Mouse (Mus musculus) liver, embryonic 15.5 days (tissue): Measurements from ENCODE around the gene Dnmt3a. TPM values are rescaled to one million over a fixed set of nuclear protein-coding genes. Genes with fewer than 3 reads are reported as not detected.

Experiments
- ATAC-seq: fragments of 200-750 bp; cut with Nextera tagmentation; 2 replicates; pipeline ENCODE4 v1.8.0; 2017; ENCODE audit warnings: moderate number of reproducible peaks, mild to moderate bottlenecking, moderate library complexity; ENCODE audit not compliant: insufficient read depth
- H3K27ac ChIP-seq: fragments of 300-500 bp; sonication (generic); replicated peaks from 2 replicates; pipeline ENCODE4 v1.5.1; 2015; ENCODE audit warnings: mild to moderate bottlenecking, inconsistent platforms
- H3K27me3 ChIP-seq: fragments of 300-500 bp; sonication (generic); 2 replicates; pipeline ENCODE4 v1.6.1; 2015; ENCODE audit warnings: mild to moderate bottlenecking, inconsistent platforms
- H3K36me3 ChIP-seq: fragments of 300-500 bp; sonication (generic); replicated peaks from 2 replicates; pipeline ENCODE4 v1.6.1; 2015; ENCODE audit warnings: moderate library complexity, mild to moderate bottlenecking, inconsistent platforms
- H3K4me1 ChIP-seq: fragments of 300-500 bp; sonication (generic); replicated peaks from 2 replicates; pipeline ENCODE4 v1.6.1; 2015; ENCODE audit warnings: inconsistent platforms
- H3K4me2 ChIP-seq: fragments of 300-500 bp; sonication (generic); 2 replicates; pipeline ENCODE4 v1.6.1; 2015; ENCODE audit warnings: moderate library complexity, mild to moderate bottlenecking, inconsistent platforms
- H3K4me3 ChIP-seq: fragments of 300-500 bp; sonication (generic); replicated peaks from 2 replicates; pipeline ENCODE4 v1.5.1; 2015; ENCODE audit warnings: mild to moderate bottlenecking, inconsistent platforms
- H3K9ac ChIP-seq: fragments of 300-500 bp; sonication (generic); 2 replicates; pipeline ENCODE4 v1.6.1; 2015; ENCODE audit warnings: moderate library complexity, mild to moderate bottlenecking, inconsistent platforms
- H3K9me3 ChIP-seq: fragments of 300-500 bp; sonication (generic); replicated peaks from 2 replicates; pipeline ENCODE4 v1.6.1; 2016; ENCODE audit warnings: inconsistent platforms
- WGBS: fragments of 180-500 bp; shearing (Covaris S2); methylation state at CpG from one replicate; pipeline ENCODE4 v1.1.7; 2015; ENCODE audit warnings: mixed read lengths; ENCODE audit not compliant: insufficient replicate concordance; 5-methylcytosine and 5-hydroxymethylcytosine counted together
- polyA plus RNA-seq: library from polyadenylated mRNA; unstranded; fragments of >200 nt; fragmentation: Nextera tagmentation; extraction: Ambion mirVana; gene quantifications from 2 replicates; pipeline ENCODE4 v1.2.1, GENCODE M21; 2015

The Dnmt3a gene
- polyA plus RNA-seq = 21.8 TPM in 2 replicates

DNA sequence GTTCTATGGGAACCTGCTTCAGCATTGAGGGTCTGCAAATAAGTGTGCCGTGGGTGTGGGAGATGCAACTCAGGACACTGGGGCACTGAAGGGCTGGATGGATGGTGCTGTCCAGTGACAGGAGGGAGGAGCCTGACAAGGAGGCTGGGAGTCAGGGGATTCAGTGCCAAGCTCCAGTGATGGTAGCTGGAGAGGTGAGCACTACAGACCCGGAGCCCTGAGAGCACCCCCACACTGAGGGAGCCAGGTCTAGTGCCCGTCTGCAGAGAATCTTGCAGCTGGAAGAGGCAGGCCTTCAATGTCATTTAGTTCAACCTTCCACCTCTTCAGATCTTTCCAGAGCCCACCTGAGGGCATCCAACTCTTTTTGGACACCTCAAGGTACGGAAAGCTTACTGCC, at the start of gene Dnmt3a:
Dnmt3a (plus strand) TSS at position 156 of the 400 bp plus-strand sequence.
- no peak for ATAC-seq
- peak within 1 kb of the TSS; percentile 67 for H3K4me3 ChIP-seq
- H3K27ac ChIP-seq = peak within 1 kb of the TSS; percentile 62
- peaks cover 91% of the 10 kb centered on the region for H3K27me3 ChIP-seq
- H3K4me1 ChIP-seq = peaks cover 31% of the 10 kb centered on the region
- peak within 1 kb of the TSS; percentile 74 for H3K4me2 ChIP-seq
- H3K36me3 ChIP-seq = no peaks in the 10 kb centered on the region
- 19% methylated on average over 4 of the region's 4 CpGs for WGBS
- H3K9ac ChIP-seq = peak within 1 kb of the TSS; percentile 54
- no peaks in the 10 kb centered on the region for H3K9me3 ChIP-seq

DNA sequence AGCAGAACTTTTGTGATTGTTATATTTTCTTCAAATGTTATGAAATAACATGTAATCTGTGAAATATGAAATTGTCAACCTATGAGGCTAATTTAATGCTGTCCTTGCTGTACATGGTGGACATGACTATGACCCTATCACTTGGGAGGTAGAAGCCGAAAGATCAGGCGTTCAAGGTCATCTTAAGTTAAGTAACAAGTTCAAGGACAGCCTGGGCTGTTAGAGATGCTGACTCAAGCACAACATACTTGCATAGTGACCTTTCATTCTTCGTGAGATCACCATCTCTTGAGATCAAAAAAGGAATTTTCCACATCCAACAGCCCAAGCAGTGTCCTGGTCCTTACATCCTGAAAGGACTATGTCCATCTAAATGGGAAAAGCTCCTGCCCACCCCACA, 49.6 kb upstream of the Dnmt3a start:
- H3K4me1 ChIP-seq = peaks cover 4% of the 10 kb centered on the region; the same call in 1 of the 2 replicates
- H3K9ac ChIP-seq = no peak overlapping the region
- WGBS = 80% methylated on average over 3 of the region's 3 CpGs
- H3K4me3 ChIP-seq = no peak overlapping the region
- ATAC-seq = no peak
- no peak overlapping the region for H3K4me2 ChIP-seq
- no peaks in the 10 kb centered on the region; the same call in 1 of the 2 replicates for H3K36me3 ChIP-seq
- H3K9me3 ChIP-seq = no peaks in the 10 kb centered on the region
- no peaks in the 10 kb centered on the region for H3K27me3 ChIP-seq
- no peak overlapping the region for H3K27ac ChIP-seq

- WGBS = 61% methylated on average over 3 of the region's 3 CpGs
- no peak overlapping the region for H3K9ac ChIP-seq
- H3K36me3 ChIP-seq = no peaks in the 10 kb centered on the region; the same call in 1 of the 2 replicates
- H3K27ac ChIP-seq = no peak overlapping the region
- H3K4me3 ChIP-seq = no peak overlapping the region
- H3K4me1 ChIP-seq = peaks cover 4% of the 10 kb centered on the region; the same call in 1 of the 2 replicates
- no peak overlapping the region for H3K4me2 ChIP-seq
- ATAC-seq = no peak
- no peaks in the 10 kb centered on the region for H3K27me3 ChIP-seq
- no peaks in the 10 kb centered on the region for H3K9me3 ChIP-seq
Observed at GRCm38 (mm10) chr12:3758127-3758526, 47.7 kb upstream of the Dnmt3a start.

DNA sequence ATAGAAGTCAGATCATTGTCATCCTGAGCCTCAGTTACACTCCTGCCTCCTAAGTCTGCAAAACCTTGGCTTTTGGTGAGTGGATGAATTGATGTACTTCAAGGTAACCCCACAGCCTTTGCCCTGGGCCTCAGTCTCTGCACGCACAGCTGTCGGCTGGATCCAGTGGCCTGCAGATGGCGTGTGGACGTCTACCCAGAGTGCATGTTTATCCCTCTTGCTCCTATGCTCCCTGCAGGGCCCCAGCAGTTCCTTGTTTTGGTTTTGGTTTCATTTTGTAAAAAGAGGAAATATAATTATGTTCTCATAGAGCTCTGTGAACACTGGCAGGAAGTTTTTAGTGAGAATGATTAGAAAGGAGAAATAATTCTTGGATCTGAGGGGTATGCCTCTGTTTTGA, 46.4 kb upstream of the Dnmt3a start:
- H3K36me3 ChIP-seq = no peaks in the 10 kb centered on the region; the same call in 1 of the 2 replicates
- peaks cover 4% of the 10 kb centered on the region; the same call in 1 of the 2 replicates for H3K4me1 ChIP-seq
- peak; percentile 52; the same call in 1 of the 2 replicates for ATAC-seq
- no peaks in the 10 kb centered on the region for H3K9me3 ChIP-seq
- no peak overlapping the region for H3K27ac ChIP-seq
- H3K9ac ChIP-seq = no peak overlapping the region
- no peak overlapping the region for H3K4me2 ChIP-seq
- no peak overlapping the region for H3K4me3 ChIP-seq
- 7% methylated on average over 4 of the region's 4 CpGs for WGBS
- H3K27me3 ChIP-seq = no peaks in the 10 kb centered on the region

- Histone ChIP-seq H3K36me3 (no peaks in the 10 kb centered on the region; the same call in 1 of the 2 replicates), H3K27me3 (no peaks in the 10 kb centered on the region), H3K27ac (no peak overlapping the region), H3K9ac (no peak overlapping the region), H3K9me3 (no peaks in the 10 kb centered on the region), H3K4me3 (no peak overlapping the region), H3K4me2 (no peak overlapping the region), H3K4me1 (peaks cover 4% of the 10 kb centered on the region; the same call in 1 of the 2 replicates)
- ATAC-seq = no peak
- 74% methylated on average over 4 of the region's 4 CpGs for WGBS
Observed at GRCm38 (mm10) chr12:3760876-3761590, 44.8 kb upstream of the Dnmt3a start.

GRCm38 (mm10) chr12:3761591-3762295, 44.1 kb upstream of the Dnmt3a start:
- ATAC-seq = no peak
- peaks cover 4% of the 10 kb centered on the region; the same call in 1 of the 2 replicates for H3K4me1 ChIP-seq

DNA sequence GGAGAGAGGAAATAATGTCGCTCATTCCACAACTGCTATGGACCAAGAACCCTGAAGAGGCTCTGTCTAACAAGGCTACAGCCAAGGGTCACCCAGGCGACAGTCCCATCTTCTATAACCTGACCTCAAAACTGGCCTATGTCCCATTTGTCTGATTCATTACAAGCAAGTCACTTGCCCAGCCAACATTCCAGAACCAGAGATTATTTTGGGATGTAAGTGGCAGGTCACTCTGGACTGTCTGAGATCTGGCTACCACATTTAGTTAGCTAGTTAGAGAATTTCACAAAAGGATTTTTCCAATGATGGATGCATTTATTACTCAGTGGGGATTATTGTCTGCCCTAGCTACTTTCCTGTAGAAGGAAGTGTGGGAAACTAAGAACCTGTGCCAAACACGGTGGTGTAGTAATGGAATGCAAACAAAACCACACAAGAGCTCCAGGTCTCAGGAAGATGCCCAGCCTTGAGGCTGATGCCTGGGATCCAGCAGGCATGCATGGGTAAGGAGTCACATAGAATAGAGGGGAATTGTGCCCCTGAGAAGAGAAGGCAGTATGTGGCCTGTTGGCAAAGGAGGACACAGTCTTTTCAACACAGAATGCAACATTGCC, 41.5 kb upstream of the Dnmt3a start:
- 50% methylated on average over 3 of the region's 3 CpGs for WGBS
- no peak overlapping the region for H3K4me2 ChIP-seq
- no peak for ATAC-seq

More at GRCm38 (mm10) chr12:3761591-3762295, 44.1 kb upstream of the Dnmt3a start:
- Histone ChIP-seq H3K27me3 (no peaks in the 10 kb centered on the region), H3K36me3 (no peaks in the 10 kb centered on the region), H3K9me3 (no peaks in the 10 kb centered on the region), H3K4me3 (no peak overlapping the region), H3K4me2 (no peak overlapping the region), H3K27ac (no peak overlapping the region), H3K9ac (no peak overlapping the region)
- 65% methylated on average over 6 of the region's 6 CpGs for WGBS

GRCm38 (mm10) chr12:3767360-3767759, 38.4 kb upstream of the Dnmt3a start:
- H3K27me3 ChIP-seq = no peaks in the 10 kb centered on the region
- H3K4me3 ChIP-seq = no peak overlapping the region
- H3K9me3 ChIP-seq = no peaks in the 10 kb centered on the region
- no peaks in the 10 kb centered on the region for H3K36me3 ChIP-seq
- H3K27ac ChIP-seq = no peak overlapping the region
- H3K4me2 ChIP-seq = no peak overlapping the region
- H3K4me1 ChIP-seq = no peaks in the 10 kb centered on the region
- no peak overlapping the region for H3K9ac ChIP-seq
- ATAC-seq = no peak
- WGBS = 75% methylated on average over 8 of the region's 8 CpGs

More for the DNA sequence above, 41.5 kb upstream of the Dnmt3a start:
- Histone ChIP-seq H3K4me3 (no peak overlapping the region), H3K4me1 (peaks cover 2% of the 10 kb centered on the region; the same call in 1 of the 2 replicates), H3K9ac (no peak overlapping the region), H3K36me3 (no peaks in the 10 kb centered on the region), H3K9me3 (no peaks in the 10 kb centered on the region), H3K27ac (no peak overlapping the region), H3K27me3 (no peaks in the 10 kb centered on the region)

DNA sequence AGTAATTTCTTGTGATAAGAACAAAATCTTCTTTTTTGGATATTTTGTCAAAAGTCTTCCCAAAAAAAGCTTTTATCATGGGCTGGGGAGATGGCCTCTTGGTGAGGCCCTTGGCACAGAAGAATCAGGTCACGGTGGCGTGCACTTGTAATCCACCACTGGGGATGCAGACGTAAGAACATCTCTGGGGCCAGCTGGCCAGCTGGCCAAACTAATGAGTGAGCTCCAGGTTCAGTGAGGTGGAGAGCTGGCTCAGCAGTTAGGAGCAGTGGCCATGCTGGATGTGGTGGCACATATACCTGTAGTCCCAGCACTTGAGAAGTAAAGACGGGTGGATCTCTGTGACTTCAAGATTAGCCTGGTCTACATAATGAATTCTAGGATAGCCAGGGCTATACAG, 37.4 kb upstream of the Dnmt3a start:
- no peak overlapping the region for H3K9ac ChIP-seq
- 82% methylated on average over 4 of the region's 4 CpGs for WGBS

DNA sequence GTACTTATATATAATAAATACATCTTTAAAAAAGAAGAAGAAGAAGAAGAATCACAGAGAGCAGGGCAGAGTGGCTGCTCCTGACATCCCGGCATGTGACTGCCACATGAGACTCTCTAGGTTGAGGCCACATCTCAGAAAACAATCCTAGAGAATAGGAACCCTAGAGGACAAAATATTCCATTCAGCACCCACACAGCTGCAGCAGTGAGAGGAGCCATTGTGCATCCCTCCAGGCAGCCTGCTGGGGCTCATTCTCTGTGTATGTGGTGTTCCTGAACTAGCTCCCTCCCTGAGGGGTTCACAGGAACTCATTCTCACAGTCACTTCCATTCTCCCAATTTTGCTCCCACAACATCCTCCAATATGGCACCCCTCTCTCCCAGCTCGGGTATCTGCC, 35.3 kb upstream of the Dnmt3a start:
- Histone ChIP-seq H3K4me1 (no peaks in the 10 kb centered on the region; the same call in none of the 2 replicates), H3K4me2 (no peak overlapping the region), H3K9me3 (no peaks in the 10 kb centered on the region), H3K27me3 (no peaks in the 10 kb centered on the region), H3K4me3 (no peak overlapping the region), H3K36me3 (no peaks in the 10 kb centered on the region), H3K27ac (no peak overlapping the region), H3K9ac (no peak overlapping the region)
- ATAC-seq = no peak
- WGBS = 65% methylated on average over 2 of the region's 2 CpGs

More for the DNA sequence above, 37.4 kb upstream of the Dnmt3a start:
- Histone ChIP-seq H3K27me3 (no peaks in the 10 kb centered on the region), H3K4me2 (no peak overlapping the region), H3K27ac (no peak overlapping the region), H3K36me3 (no peaks in the 10 kb centered on the region), H3K4me1 (no peaks in the 10 kb centered on the region; the same call in 1 of the 2 replicates), H3K9me3 (no peaks in the 10 kb centered on the region), H3K4me3 (no peak overlapping the region)
- no peak for ATAC-seq

DNA sequence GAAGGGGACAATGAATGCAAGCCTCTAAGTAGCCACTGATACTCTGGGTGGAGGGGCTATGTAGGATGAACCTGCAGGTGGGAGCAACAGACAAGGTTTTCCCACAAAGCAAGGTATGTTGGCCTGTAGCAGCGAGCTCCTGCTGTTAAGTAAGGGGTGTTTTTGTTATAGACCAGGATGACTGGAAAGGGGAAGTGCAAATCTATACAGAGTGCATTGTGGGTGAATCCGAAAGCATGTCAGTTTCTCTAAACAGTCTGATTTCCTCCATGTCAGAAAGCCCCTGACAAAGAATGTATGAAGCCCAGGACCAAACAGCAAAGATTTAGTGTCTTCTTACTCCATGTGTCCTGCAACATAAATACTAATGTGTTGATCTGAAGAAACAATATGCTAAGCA, 34.7 kb upstream of the Dnmt3a start:
- Histone ChIP-seq H3K9me3 (no peaks in the 10 kb centered on the region), H3K4me1 (peaks cover 2% of the 10 kb centered on the region), H3K27ac (no peak overlapping the region), H3K9ac (no peak overlapping the region), H3K4me3 (no peak overlapping the region), H3K4me2 (no peak overlapping the region), H3K27me3 (no peaks in the 10 kb centered on the region), H3K36me3 (no peaks in the 10 kb centered on the region)
- WGBS = 46% methylated on average over 2 of the region's 2 CpGs
- ATAC-seq = no peak
